Mouse (Mus musculus) brown adipose tissue, adult 24 weeks (tissue): Measurements from ENCODE around the gene Tns3. TPM values are rescaled to one million over a fixed set of nuclear protein-coding genes. Genes with fewer than 3 reads are reported as not detected.

Source experiments
- H3K27ac ChIP-seq: fragments of 200-500 bp; replicated peaks from 2 replicates; pipeline ENCODE4 v1.5.1; 2012; ENCODE audit warnings: low read depth, mild to moderate bottlenecking, low read length
- H3K4me1 ChIP-seq: fragments of 200-500 bp; 2 replicates; pipeline ENCODE4 v1.6.1; 2012; ENCODE audit warnings: low read length, mixed read lengths; ENCODE audit not compliant: control insufficient read depth, insufficient read depth, insufficient read length
- H3K4me3 ChIP-seq: fragments of 200-500 bp; 2 replicates; pipeline ENCODE4 v1.5.1; 2012; ENCODE audit warnings: low read depth, mild to moderate bottlenecking, low read length, moderate library complexity; ENCODE audit not compliant: insufficient read depth
- polyA plus RNA-seq: library from polyadenylated mRNA; stranded (reverse); fragments of >200 nt; gene quantifications from 2 replicates; pipeline ENCODE4 v1.2.4, GENCODE M21; 2012; ENCODE audit not compliant: missing spikeins, insufficient read depth, insufficient read length

Tns3 gene
- polyA plus RNA-seq: 3.0 TPM in 2 replicates

DNA sequence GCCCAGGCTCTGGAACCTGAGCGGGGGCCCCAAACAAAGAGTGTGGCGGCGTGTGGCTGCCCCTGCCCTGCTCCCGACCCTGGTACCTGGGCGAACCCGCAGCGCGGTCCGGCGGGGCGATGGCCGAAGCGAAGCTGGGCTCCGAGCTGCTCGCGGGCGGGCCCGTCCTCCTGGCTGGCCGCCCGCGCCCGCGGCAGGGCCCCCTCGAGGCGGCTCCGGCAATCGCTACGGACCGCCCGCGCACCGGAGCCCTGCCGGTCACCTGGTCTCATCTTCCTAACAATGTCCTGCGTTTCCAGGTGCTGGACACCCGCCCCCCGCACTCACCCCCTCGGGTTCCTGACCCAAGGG, at the start of gene Tns3:
Tns3 (minus strand) TSS at position 143 of the 351 bp plus-strand sequence.
- H3K4me1 ChIP-seq: no peaks in the 10 kb centered on the region
- H3K4me3 ChIP-seq: peak within 1 kb of the TSS; percentile 91
- peak within 1 kb of the TSS; percentile 31; the same call in 1 of the 2 replicates for H3K27ac ChIP-seq

- Histone ChIP-seq H3K4me3 (no peak overlapping the region), H3K4me1 (0 out of 2 replicates have a peak, but pooled peaks cover 2% of the 10 kb centered on the region), H3K27ac (no peak overlapping the region)
Observed at GRCm38 (mm10) chr11:8706246-8707041, 42.1 kb upstream of the Tns3 start.

GRCm38 (mm10) chr11:8705156-8705555, 40.8 kb upstream of the Tns3 start:
- Histone ChIP-seq H3K4me1 (0 out of 2 replicates have a peak, but pooled peaks cover 2% of the 10 kb centered on the region), H3K4me3 (no peak overlapping the region), H3K27ac (no peak overlapping the region)

GRCm38 (mm10) chr11:8703876-8704275, 39.5 kb upstream of the Tns3 start:
- H3K4me1 ChIP-seq: 0 out of 2 replicates have a peak, but pooled peaks cover 2% of the 10 kb centered on the region
- no peak overlapping the region for H3K4me3 ChIP-seq
- H3K27ac ChIP-seq: no peak overlapping the region

GRCm38 (mm10) chr11:8702532-8702886, 38.2 kb upstream of the Tns3 start:
- Histone ChIP-seq H3K4me1 (0 out of 2 replicates have a peak, but pooled peaks cover 2% of the 10 kb centered on the region), H3K27ac (no peak overlapping the region), H3K4me3 (no peak overlapping the region)

GRCm38 (mm10) chr11:8701845-8702531, 37.7 kb upstream of the Tns3 start:
- no peak overlapping the region for H3K27ac ChIP-seq
- no peak overlapping the region for H3K4me3 ChIP-seq
- 0 out of 2 replicates have a peak, but pooled peaks cover 2% of the 10 kb centered on the region for H3K4me1 ChIP-seq

DNA sequence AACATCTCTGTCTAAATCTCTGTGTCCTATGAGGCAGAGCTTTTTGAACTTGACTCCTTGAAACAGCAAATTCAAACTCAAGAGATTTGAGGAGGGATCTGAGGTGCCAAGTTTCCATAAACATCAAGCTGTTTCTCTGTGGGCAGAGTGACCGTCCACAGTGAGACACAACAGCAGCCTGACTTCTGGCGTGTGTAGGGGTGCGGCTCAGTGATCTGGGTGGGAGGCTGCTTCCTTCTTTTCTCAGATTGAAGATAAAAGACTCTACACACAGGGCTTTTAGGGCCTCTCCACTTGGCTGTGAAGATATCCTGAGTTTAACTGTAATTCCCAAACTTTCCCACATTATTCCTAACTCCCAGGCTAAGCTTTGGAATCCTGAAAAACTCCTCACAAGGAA, 37.1 kb upstream of the Tns3 start:
- Histone ChIP-seq H3K4me3 (no peak overlapping the region), H3K4me1 (0 out of 2 replicates have a peak, but pooled peaks cover under 1% of the 10 kb centered on the region), H3K27ac (no peak overlapping the region)

DNA sequence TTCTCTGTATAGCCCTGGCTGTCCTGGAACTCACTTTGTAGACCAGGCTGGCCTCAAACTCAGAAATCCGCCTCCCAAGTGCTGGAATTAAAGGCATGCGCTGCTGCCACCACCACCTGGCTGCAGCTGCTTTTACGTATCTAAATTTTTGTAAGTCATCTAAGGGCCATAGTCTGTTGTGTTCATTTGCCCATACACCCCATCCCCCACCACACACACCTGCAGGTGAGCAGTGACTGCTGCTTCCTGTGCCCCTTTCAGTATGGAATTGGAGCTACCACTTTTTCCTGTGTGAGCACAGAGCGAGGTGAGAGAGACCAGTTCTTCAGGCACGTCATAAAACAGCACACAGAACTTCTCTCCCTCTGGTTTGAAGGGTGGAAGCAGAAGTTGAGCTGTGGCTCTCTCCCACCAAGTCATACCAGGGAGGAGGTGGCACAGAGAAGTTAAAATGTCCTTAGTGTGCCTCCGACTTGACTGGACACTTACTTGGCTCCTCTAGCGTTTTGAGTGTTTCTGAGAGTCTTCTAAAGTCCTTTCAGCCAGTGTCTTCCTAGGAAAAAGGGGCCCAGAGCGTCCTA, 36.4 kb upstream of the Tns3 start:
- no peak overlapping the region for H3K27ac ChIP-seq
- no peaks in the 10 kb centered on the region for H3K4me1 ChIP-seq
- H3K4me3 ChIP-seq: no peak overlapping the region

DNA sequence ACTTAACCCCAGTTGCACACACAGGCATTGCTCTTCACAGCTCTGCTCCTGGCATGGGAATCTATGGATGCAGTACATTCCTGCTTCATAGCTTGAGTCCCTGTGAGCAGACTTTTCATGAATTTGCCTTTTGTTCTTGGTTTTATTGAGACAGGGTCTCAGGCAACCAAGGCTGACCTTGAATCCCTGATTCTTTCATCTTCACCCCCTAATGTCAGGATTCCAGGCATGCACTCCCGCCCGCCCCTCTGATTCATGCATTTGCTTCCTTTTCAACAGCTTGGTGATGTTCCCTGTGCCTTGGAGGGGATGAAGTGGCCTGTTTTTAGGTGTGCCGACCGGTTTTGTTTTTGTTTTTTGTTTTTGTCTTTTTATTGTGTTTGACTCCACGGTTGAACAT, 35.4 kb upstream of the Tns3 start:
- Histone ChIP-seq H3K27ac (no peak overlapping the region), H3K4me3 (no peak overlapping the region), H3K4me1 (no peaks in the 10 kb centered on the region)

DNA sequence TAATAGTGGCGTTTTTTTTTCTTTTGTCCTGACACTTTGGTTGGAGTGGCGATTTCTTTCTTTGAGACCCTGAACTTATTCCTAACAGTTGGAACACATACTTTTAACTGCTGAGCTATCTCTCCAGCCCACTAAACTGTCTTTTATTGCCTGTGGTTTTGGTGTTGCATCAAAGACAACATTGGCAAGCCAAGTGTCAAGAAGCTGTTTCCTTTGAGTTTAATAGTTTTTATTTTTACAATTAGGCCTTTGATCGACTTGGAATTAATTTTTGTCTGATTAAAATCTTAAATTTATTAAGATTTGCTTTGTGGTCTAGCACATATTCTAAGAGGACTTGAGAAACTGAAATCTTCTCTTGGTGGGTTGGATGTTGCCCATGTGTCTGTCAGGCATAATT, 33.3 kb upstream of the Tns3 start:
- no peak overlapping the region for H3K4me3 ChIP-seq
- no peaks in the 10 kb centered on the region for H3K4me1 ChIP-seq
- no peak overlapping the region for H3K27ac ChIP-seq

DNA sequence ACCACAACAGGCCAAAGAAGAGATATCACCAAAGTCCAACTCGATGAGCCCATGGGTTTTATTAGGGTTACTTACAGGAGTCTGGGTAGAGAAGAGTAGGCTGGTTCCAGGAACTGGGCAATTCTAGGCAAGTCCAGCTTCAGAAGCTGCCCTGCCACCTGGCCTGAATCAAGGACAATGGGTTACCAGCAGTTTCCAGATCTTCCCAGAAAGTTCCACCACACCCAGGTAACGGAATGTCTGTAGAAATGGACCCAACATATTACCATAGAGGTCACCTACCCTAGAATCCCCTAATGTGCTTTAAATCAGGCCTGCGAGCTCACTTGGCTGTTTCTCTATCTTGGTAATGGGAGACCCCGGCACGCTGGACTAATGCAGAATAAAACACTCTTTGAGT, 29.8 kb upstream of the Tns3 start:
- H3K4me1 ChIP-seq: no peaks in the 10 kb centered on the region
- H3K4me3 ChIP-seq: no peak overlapping the region
- no peak overlapping the region for H3K27ac ChIP-seq

DNA sequence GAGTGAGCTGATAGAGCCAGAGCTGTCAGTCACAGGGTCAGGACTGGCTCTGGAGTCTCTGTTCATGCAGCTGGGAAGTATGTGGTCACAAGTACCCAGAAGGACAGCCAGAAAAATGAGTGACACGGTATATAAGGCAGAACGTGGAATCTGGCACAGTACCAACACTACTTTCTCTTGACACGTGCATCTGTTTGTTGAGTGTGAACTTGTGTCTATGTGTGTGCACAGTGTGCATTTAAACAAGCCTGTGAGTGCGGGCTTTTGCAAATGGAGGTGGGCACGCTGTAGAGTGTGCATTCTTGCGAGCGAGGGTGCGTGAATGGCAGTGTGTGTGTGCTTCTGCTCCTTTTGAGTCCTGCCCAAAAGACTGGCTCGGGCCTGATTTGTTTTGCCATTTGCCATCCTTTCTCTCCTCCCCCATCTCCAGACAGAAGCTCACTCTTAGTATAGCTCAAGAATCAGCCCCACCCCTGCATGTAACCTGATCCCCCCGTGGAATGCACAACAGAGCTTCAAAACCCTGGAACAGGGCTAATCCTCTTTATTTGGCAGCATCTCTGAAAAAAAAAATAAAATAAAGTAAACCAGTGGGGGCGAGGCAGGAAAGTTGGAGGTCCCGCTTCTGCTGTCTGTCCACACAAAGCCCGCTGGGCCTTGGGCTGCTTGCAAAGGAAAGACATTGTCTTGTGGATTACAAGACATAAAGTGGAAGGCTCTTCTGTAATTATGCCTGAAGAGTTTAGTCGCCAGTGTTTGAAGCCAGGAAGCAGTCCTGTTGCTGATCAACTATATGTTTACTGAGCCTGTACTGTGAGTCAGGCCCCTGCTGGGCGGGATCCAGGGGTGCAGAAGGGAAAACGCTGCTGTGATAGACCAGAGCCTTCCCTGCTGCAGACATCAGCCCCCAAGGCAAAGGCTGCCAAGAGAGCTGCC, 28.5 kb upstream of the Tns3 start:
- Histone ChIP-seq H3K4me3 (no peak overlapping the region), H3K4me1 (no peaks in the 10 kb centered on the region), H3K27ac (no peak overlapping the region)

DNA sequence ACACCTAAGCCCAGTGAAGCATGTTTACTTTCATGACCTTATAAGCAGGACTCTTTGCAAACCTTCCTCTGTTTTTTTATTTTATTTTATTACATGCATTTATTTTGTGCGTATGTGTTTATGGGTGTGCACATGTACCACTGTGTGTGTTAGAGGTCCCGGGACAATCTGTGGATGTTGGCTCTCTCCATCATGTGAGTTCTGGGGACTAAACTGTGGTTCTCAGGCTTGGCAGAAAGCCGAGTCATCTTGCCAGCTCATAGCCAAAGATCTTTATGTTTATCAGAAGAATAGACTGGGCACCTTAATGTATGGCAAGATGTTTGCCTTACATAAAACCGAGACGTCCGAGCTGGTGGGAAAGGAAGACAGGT, 27.8 kb upstream of the Tns3 start:
- Histone ChIP-seq H3K27ac (no peak overlapping the region), H3K4me1 (no peaks in the 10 kb centered on the region), H3K4me3 (no peak overlapping the region)

- H3K4me1 ChIP-seq: no peaks in the 10 kb centered on the region
- no peak overlapping the region for H3K27ac ChIP-seq
- H3K4me3 ChIP-seq: no peak overlapping the region
Observed at GRCm38 (mm10) chr11:8691605-8692004, 27.3 kb upstream of the Tns3 start.

- H3K4me1 ChIP-seq: no peaks in the 10 kb centered on the region
Observed at GRCm38 (mm10) chr11:8690633-8691032, 26.3 kb upstream of the Tns3 start.

More at GRCm38 (mm10) chr11:8690633-8691032, 26.3 kb upstream of the Tns3 start:
- Histone ChIP-seq H3K4me3 (no peak overlapping the region), H3K27ac (no peak overlapping the region)
